Mouse (Mus musculus) ES-E14 (cell line): ENCODE data around the gene Gm49398.

Source experiments
- CHD2 ChIP-seq: IDR thresholded peaks from 2 replicates; pipeline ENCODE4 v1.6.1; 2014; ENCODE audit warnings: mild to moderate bottlenecking, low read depth, low read length, inconsistent platforms
- HCFC1 ChIP-seq: IDR thresholded peaks from 2 replicates; pipeline ENCODE4 v1.6.1; 2012; ENCODE audit warnings: low read length, inconsistent platforms, borderline replicate concordance; ENCODE audit not compliant: insufficient read depth
- MAFK ChIP-seq: IDR thresholded peaks from 2 replicates; pipeline ENCODE4 v1.6.1; 2014; ENCODE audit warnings: mild to moderate bottlenecking, low read depth, low read length, inconsistent platforms; ENCODE audit not compliant: insufficient read depth
- ZC3H11A ChIP-seq: IDR thresholded peaks from 2 replicates; pipeline ENCODE4 v1.6.1; 2012; ENCODE audit warnings: low read depth, mild to moderate bottlenecking, inconsistent platforms, low read length, borderline replicate concordance
- ZNF384 ChIP-seq: IDR thresholded peaks from 2 replicates; pipeline ENCODE4 v1.6.1; 2012; ENCODE audit warnings: low read depth, low read length, inconsistent platforms

DNA sequence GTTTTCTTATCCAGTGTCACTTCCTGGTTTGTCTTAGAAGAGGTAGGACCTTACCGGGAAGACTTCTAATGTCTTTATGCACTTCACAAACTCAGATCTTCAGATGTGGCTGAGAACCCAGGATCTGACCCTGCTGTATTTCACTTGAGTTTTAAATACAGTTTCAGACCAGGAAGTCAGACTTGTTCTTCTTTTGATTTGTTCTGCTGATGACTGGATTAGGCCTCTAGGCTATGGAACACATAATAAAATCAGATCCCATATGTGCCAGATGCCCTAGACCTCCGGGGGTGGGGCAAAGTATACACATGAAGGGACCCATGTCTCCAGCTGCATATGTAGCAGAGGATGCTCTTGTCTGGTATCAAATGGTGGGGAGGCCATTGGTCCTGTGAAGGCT is at the start of gene Gm49398:
- TF ChIP-seq ZNF384 (no peak), MAFK (no peak), CHD2 (no peak), ZC3H11A (no peak), HCFC1 (no peak)
